Mouse (Mus musculus) erythroblast, embryonic 14.5 days (primary cell): ENCODE data around the gene Otud4.

Experiments used
- GATA1 ChIP-seq: IDR thresholded peaks from 2 replicates; pipeline ENCODE4 v1.6.1; 2012; ENCODE audit warnings: low read length, inconsistent platforms, mixed read lengths
- TAL1 ChIP-seq: IDR thresholded peaks from 3 replicates; pipeline ENCODE4 v1.6.1; 2012; ENCODE audit warnings: low read length, inconsistent platforms, mixed read lengths

DNA sequence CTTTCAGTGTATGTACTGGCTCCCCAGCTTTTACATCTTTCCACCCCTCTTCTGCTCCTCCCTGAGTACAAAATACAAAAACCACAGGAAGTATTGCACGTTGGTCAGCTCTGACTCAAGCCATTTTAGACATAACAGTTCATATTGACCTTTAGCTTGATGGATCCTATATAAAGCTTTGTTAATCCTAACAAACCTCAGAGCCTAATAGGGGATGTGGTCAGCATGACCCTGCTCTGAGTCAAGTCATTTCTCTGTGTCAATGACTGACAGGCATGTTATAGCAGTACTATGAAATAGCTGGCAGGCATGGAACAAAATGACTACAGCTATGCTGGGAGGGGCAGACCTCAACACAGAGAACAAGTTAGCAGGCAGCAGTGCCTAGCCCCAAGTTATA, 3.3 kb upstream of the Otud4 start:
- TF ChIP-seq GATA1 (no peak), TAL1 (no peak)
